Mouse (Mus musculus) MEL (cell line): ENCODE measurements at regions not wholly inside any gene's neighbourhood (a gene's known extent, or its start where the extent isn't known, plus 50 kb on each side); places are given as distances from the start of the nearest gene placed in this dataset.

Experiments used
- DNase-seq: peaks from one replicate; pipeline ENCODE4 v3.0.0; 2011; ENCODE audit warnings: low read depth, low spot score
- H3K27ac ChIP-seq: 2 replicates; pipeline ENCODE4 v1.5.1; 2012; ENCODE audit warnings: low read depth, mild to moderate bottlenecking, control low read depth, low read length, moderate library complexity; ENCODE audit not compliant: control insufficient read depth
- H3K27me3 ChIP-seq, 2 experiments: fragments of 150-350 bp in 1 of 2; sonication (generic) in 1 of 2; 2 replicates each; pipeline ENCODE4 v1.6.1; 2012; ENCODE audit warnings: low read length in 2 of 2, mild to moderate bottlenecking in 2 of 2, improper control_type of control experiment in 1 of 2, moderate library complexity in 1 of 2; ENCODE audit not compliant: insufficient read depth in 2 of 2, control insufficient read depth in 1 of 2
- H3K36me3 ChIP-seq, 2 experiments: 2 replicates each; pipeline ENCODE4 v1.6.1; 2012 to 2014; ENCODE audit warnings: low read length in 2 of 2, improper control_type of control experiment in 1 of 2, inconsistent platforms in 1 of 2, mild to moderate bottlenecking in 1 of 2; ENCODE audit not compliant: insufficient read depth in 2 of 2, control insufficient read depth in 1 of 2
- H3K4me1 ChIP-seq, 2 experiments: fragments of 150-350 bp in 1 of 2; sonication (generic) in 1 of 2; 2 replicates each; pipeline ENCODE4 v1.6.1; 2012; ENCODE audit warnings: low read length in 2 of 2, improper control_type of control experiment in 1 of 2, mild to moderate bottlenecking in 1 of 2; ENCODE audit not compliant: insufficient read depth in 2 of 2, control insufficient read depth in 1 of 2
- H3K4me3 ChIP-seq, 2 experiments: fragments of 150-350 bp in 1 of 2; sonication (generic) in 1 of 2; 2 replicates each; pipeline ENCODE4 v1.5.1; 2012; ENCODE audit warnings: low read depth in 2 of 2, low read length in 2 of 2, mild to moderate bottlenecking in 2 of 2, moderate library complexity in 2 of 2, control low read depth in 1 of 2, improper control_type of control experiment in 1 of 2; ENCODE audit not compliant: control insufficient read depth in 1 of 2, insufficient read depth in 1 of 2
- H3K79me2 ChIP-seq: 2 replicates; pipeline ENCODE4 v1.6.1; 2012; ENCODE audit warnings: mild to moderate bottlenecking, low read length, moderate library complexity; ENCODE audit not compliant: control insufficient read depth, poor library complexity, insufficient read depth
- H3K9ac ChIP-seq: 2 replicates; pipeline ENCODE4 v1.6.1; 2012; ENCODE audit warnings: low read depth, mild to moderate bottlenecking, control low read depth, low read length, moderate library complexity; ENCODE audit not compliant: control insufficient read depth, poor library complexity, severe bottlenecking
- H3K9me3 ChIP-seq: fragments of 150-350 bp; sonication (generic); replicated peaks from 2 replicates; pipeline ENCODE4 v1.6.1; 2012; ENCODE audit warnings: mild to moderate bottlenecking, low read length, improper control_type of control experiment, moderate library complexity; ENCODE audit not compliant: insufficient read depth
- BHLHE40 ChIP-seq: IDR thresholded peaks from 2 replicates; pipeline ENCODE4 v1.6.1; 2012; ENCODE audit warnings: low read depth, mild to moderate bottlenecking, inconsistent platforms, low read length, improper control_type of control experiment, borderline replicate concordance
- CHD1 ChIP-seq: IDR thresholded peaks from 2 replicates; pipeline ENCODE4 v1.6.1; 2012; ENCODE audit warnings: low read depth, mild to moderate bottlenecking, inconsistent platforms, low read length, improper control_type of control experiment
- CTCF ChIP-seq, 3 experiments: IDR thresholded peaks in 2 of 3; conservative IDR thresholded peaks in 1 of 3; 2 replicates each; pipeline ENCODE4 v1.5.1; 2011 to 2012; ENCODE audit warnings: low read length in 3 of 3, low read depth in 2 of 3, mild to moderate bottlenecking in 2 of 3, improper control_type of control experiment in 1 of 3, inconsistent platforms in 1 of 3, mixed read lengths in 1 of 3, moderate library complexity in 1 of 3; ENCODE audit not compliant: control insufficient read depth in 1 of 3, insufficient read depth in 1 of 3, poor library complexity in 1 of 3, severe bottlenecking in 1 of 3
- EP300 ChIP-seq, 2 experiments: IDR thresholded peaks; 2 replicates each; pipeline ENCODE4 v1.6.1; 2011; ENCODE audit warnings: improper control_type of control experiment in 2 of 2, low read length in 2 of 2, low read depth in 1 of 2, mild to moderate bottlenecking in 1 of 2
- GATA1 ChIP-seq: IDR thresholded peaks from 2 replicates; pipeline ENCODE4 v1.6.1; 2011; ENCODE audit warnings: low read depth, low read length, improper control_type of control experiment
- KAT2A ChIP-seq: conservative IDR thresholded peaks from 2 replicates; pipeline ENCODE4 v1.6.1; 2012; ENCODE audit warnings: low read depth, low read length, improper control_type of control experiment, inconsistent platforms
- MAFK ChIP-seq: IDR thresholded peaks from 2 replicates; pipeline ENCODE4 v1.6.1; 2011; ENCODE audit warnings: low read depth, mild to moderate bottlenecking, low read length, improper control_type of control experiment, borderline replicate concordance
- MAX ChIP-seq: IDR thresholded peaks from 2 replicates; pipeline ENCODE4 v1.6.1; 2011; ENCODE audit warnings: low read length, improper control_type of control experiment
- MAZ ChIP-seq: IDR thresholded peaks from 2 replicates; pipeline ENCODE4 v1.6.1; 2012; ENCODE audit warnings: low read depth, mild to moderate bottlenecking, inconsistent platforms, low read length, improper control_type of control experiment
- MEF2A ChIP-seq: IDR thresholded peaks from 2 replicates; pipeline ENCODE4 v1.6.1; 2014; ENCODE audit warnings: low read depth, mild to moderate bottlenecking, inconsistent platforms, low read length, improper control_type of control experiment; ENCODE audit not compliant: poor library complexity, insufficient replicate concordance, severe bottlenecking; ENCODE audit errors: extremely low read depth
- MXI1 ChIP-seq: IDR thresholded peaks from 2 replicates; pipeline ENCODE4 v1.6.1; 2011; ENCODE audit warnings: mild to moderate bottlenecking, low read depth, low read length, improper control_type of control experiment
- MYB ChIP-seq: IDR thresholded peaks from 2 replicates; pipeline ENCODE4 v1.6.1; 2011; ENCODE audit warnings: mild to moderate bottlenecking, low read depth, low read length, improper control_type of control experiment
- MYC ChIP-seq: IDR thresholded peaks from 2 replicates; pipeline ENCODE4 v1.6.1; 2011; ENCODE audit warnings: low read depth, mild to moderate bottlenecking, low read length, improper control_type of control experiment, moderate library complexity
- POLR2AphosphoS2 ChIP-seq: IDR thresholded peaks from 2 replicates; pipeline ENCODE4 v1.6.1; 2011; ENCODE audit warnings: low read length, improper control_type of control experiment
- RAD21 ChIP-seq: IDR thresholded peaks from 2 replicates; pipeline ENCODE4 v1.6.1; 2011; ENCODE audit warnings: mild to moderate bottlenecking, low read depth, low read length, improper control_type of control experiment
- SIN3A ChIP-seq: IDR thresholded peaks from 2 replicates; pipeline ENCODE4 v1.6.1; 2012; ENCODE audit warnings: low read length, improper control_type of control experiment, inconsistent platforms
- SMC3 ChIP-seq: IDR thresholded peaks from 2 replicates; pipeline ENCODE4 v1.6.1; 2011; ENCODE audit warnings: low read depth, low read length, improper control_type of control experiment
- TAL1 ChIP-seq: IDR thresholded peaks from 2 replicates; pipeline ENCODE4 v1.6.1; 2012; ENCODE audit warnings: mild to moderate bottlenecking, inconsistent platforms, low read length, moderate library complexity, mixed read lengths
- TBP ChIP-seq: IDR thresholded peaks from 2 replicates; pipeline ENCODE4 v1.8.0; 2011; ENCODE audit warnings: low read depth, low read length, improper control_type of control experiment
- TCF12 ChIP-seq: IDR thresholded peaks from 2 replicates; pipeline ENCODE4 v1.6.1; 2014; ENCODE audit warnings: low read depth, mild to moderate bottlenecking, inconsistent platforms, low read length, improper control_type of control experiment, moderate library complexity
- USF1 ChIP-seq: IDR thresholded peaks from 2 replicates; pipeline ENCODE4 v1.6.1; 2014; ENCODE audit warnings: low read depth, mild to moderate bottlenecking, inconsistent platforms, low read length, improper control_type of control experiment, moderate library complexity
- USF2 ChIP-seq, 2 experiments: IDR thresholded peaks; 2 replicates each; pipeline ENCODE4 v1.6.1; 2011 to 2012; ENCODE audit warnings: improper control_type of control experiment in 2 of 2, low read length in 2 of 2, borderline replicate concordance in 1 of 2, inconsistent platforms in 1 of 2, low read depth in 1 of 2, mild to moderate bottlenecking in 1 of 2; ENCODE audit not compliant: insufficient read depth in 1 of 2
- ZC3H11A ChIP-seq: IDR thresholded peaks from 2 replicates; pipeline ENCODE4 v1.6.1; 2012; ENCODE audit warnings: low read depth, mild to moderate bottlenecking, inconsistent platforms, low read length, improper control_type of control experiment
- ZMIZ1 ChIP-seq: IDR thresholded peaks from 2 replicates; pipeline ENCODE4 v1.6.1; 2012; ENCODE audit warnings: low read depth, mild to moderate bottlenecking, inconsistent platforms, low read length, improper control_type of control experiment, moderate library complexity
- ZNF384 ChIP-seq: IDR thresholded peaks from 2 replicates; pipeline ENCODE4 v1.6.1; 2012; ENCODE audit warnings: low read depth, mild to moderate bottlenecking, inconsistent platforms, low read length, improper control_type of control experiment

GRCm38 (mm10) chr7:51739590-51739989, 117.8 kb downstream of the Slc17a6 start:
- Histone ChIP-seq H3K9me3 (no peaks in the 10 kb centered on the region), H3K27me3 (no peaks in the 10 kb centered on the region)

GRCm38 (mm10) chr7:51740928-51741327, 119.1 kb downstream of the Slc17a6 start:
- Histone ChIP-seq H3K4me1 (no peaks in the 10 kb centered on the region), H3K27me3 (no peaks in the 10 kb centered on the region), H3K9ac (no peak overlapping the region), H3K79me2 (no peaks in the 10 kb centered on the region), H3K9me3 (no peaks in the 10 kb centered on the region), H3K36me3 (no peaks in the 10 kb centered on the region), H3K4me3 (no peak overlapping the region), H3K27ac (no peak overlapping the region)
- DNase-seq: no peak
- TF ChIP-seq CHD1: no peak
- no peak for TF ChIP-seq TBP
- no peak for TF ChIP-seq EP300 (IDR thresholded peaks at IDR 0.05; ENCODE audit: low read depth in 1 of 2, low read length in 2 of 2)
- TF ChIP-seq MAX: no peak
- no peak for TF ChIP-seq GATA1
- no peak for TF ChIP-seq MYC
- no peak for TF ChIP-seq MXI1
- TF ChIP-seq ZC3H11A: no peak
- no peak for TF ChIP-seq BHLHE40
- no peak for TF ChIP-seq RAD21
- TF ChIP-seq ZMIZ1: no peak
- no peak for TF ChIP-seq MEF2A
- TF ChIP-seq TAL1: no peak
- no peak for TF ChIP-seq SIN3A
- no peak for TF ChIP-seq MAZ
- TF ChIP-seq POLR2AphosphoS2: no peak

More at GRCm38 (mm10) chr7:51739590-51739989, 117.8 kb downstream of the Slc17a6 start:
- Histone ChIP-seq H3K9ac (no peak overlapping the region), H3K79me2 (no peaks in the 10 kb centered on the region), H3K4me1 (no peaks in the 10 kb centered on the region), H3K27ac (no peak overlapping the region), H3K36me3 (no peaks in the 10 kb centered on the region)
- no peak for DNase-seq
- TF ChIP-seq USF1 (no peak), MAX (no peak), TCF12 (no peak), CTCF (IDR thresholded peaks at IDR 0.05 in 2 of 3, conservative IDR thresholded peaks at IDR 0.05 in 1 of 3; ENCODE audit: control insufficient read depth in 1 of 3, insufficient read depth in 1 of 3, low read depth in 2 of 3, low read length in 3 of 3, poor library complexity in 1 of 3, severe bottlenecking in 1 of 3) (no peak), USF2 (IDR thresholded peaks at IDR 0.05; ENCODE audit: borderline replicate concordance in 1 of 2, insufficient read depth in 1 of 2, low read depth in 1 of 2, low read length in 2 of 2) (no peak), EP300 (IDR thresholded peaks at IDR 0.05; ENCODE audit: low read depth in 1 of 2, low read length in 2 of 2) (no peak), KAT2A (no peak), MYC (no peak), SMC3 (no peak), POLR2AphosphoS2 (no peak), TBP (no peak), TAL1 (no peak), SIN3A (no peak), ZNF384 (no peak), MEF2A (no peak), MAFK (no peak), MYB (no peak)
- TF ChIP-seq, all 39 proteins: peak for 0
- H3K4me3 ChIP-seq: no peak overlapping the region
